ENCODE assay signal across 11 mouse cellular contexts in the genomic region with DNA sequence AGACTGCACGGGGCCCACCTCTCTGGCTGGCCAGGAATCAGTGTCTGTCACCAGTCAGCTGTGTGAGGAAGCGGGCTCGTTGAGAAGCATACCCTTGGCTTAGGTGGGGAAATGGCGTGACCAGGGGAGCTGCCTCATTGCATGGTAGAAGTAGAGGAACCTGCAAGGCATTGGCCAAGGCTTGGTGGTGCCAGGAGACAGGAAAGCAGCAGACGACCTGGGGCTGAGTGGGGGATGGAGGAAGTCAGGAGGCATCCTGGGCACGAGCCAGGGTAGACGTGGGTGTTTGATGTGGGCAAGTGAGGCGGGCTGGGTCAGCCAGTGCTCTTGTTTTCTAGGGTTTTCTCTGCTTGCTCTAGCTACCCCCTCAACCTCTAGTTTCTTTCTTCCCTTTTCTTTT. TPM values are rescaled to one million over a fixed set of nuclear protein-coding genes. Genes with fewer than 3 reads are reported as not detected.
DNase-seq lines count a peak whose midpoint lies in the region; ATAC-seq and TF ChIP-seq lines count a peak whose summit lies in the region.
"Had no signal": no experiment of that assay in that cellular context is flagged by ENCODE, and none has a peak within 500 bp of the region (broad histone marks: within the 10 kb centered on the region; RNA-seq: fewer than 3 reads in every experiment).

No protein-coding gene starts in this region.

- peak overlapping the region; percentile 30 for H3K27ac ChIP-seq in heart, embryonic 13.5 days (replicated peaks)
- H3K27ac ChIP-seq in heart, embryonic 11.5 days (ENCODE audit: low read depth, low read length): no peak overlapping the region
- peak overlapping the region; percentile 48 for H3K27ac ChIP-seq in limb, embryonic 13.5 days
- no peak overlapping the region for H3K27ac ChIP-seq in intestine, postnatal 0 days (ENCODE audit: low read depth, low read length)
- H3K27ac ChIP-seq: macrophage had no signal

- TF ChIP-seq CTCF in intestine, postnatal 0 days (IDR thresholded peaks at IDR 0.05; ENCODE audit: low read depth): no peak

- no peak for ATAC-seq in heart, embryonic 13.5 days (ENCODE audit: extremely low read depth, insufficient number of reproducible peaks, low FRiP score, low TSS enrichment)
- ATAC-seq in heart, embryonic 11.5 days (replicated peaks; ENCODE audit: insufficient number of reproducible peaks, low FRiP score, low TSS enrichment): no peak
- ATAC-seq in limb, embryonic 13.5 days (ENCODE audit: low FRiP score, low read depth): no peak
- ATAC-seq in intestine, postnatal 0 days: no peak
- no peak for ATAC-seq in erythroid progenitor cell, adult 5-6 weeks (replicated peaks; ENCODE audit: low FRiP score, poor library complexity, severe bottlenecking)

- H3K4me3 ChIP-seq in heart, embryonic 13.5 days: no peak overlapping the region
- H3K4me3 ChIP-seq in heart, embryonic 11.5 days (ENCODE audit: low read depth, low read length): no peak overlapping the region
- H3K4me3 ChIP-seq in limb, embryonic 13.5 days: no peak overlapping the region
- H3K4me3 ChIP-seq in intestine, postnatal 0 days (ENCODE audit: low read depth, low read length): no peak overlapping the region
- H3K4me3 ChIP-seq: neural tube, embryonic 13.5 days had no signal

- no peak overlapping the region for H3K4me2 ChIP-seq in heart, embryonic 13.5 days
- H3K4me2 ChIP-seq in heart, embryonic 11.5 days: no peak overlapping the region
- no peak overlapping the region for H3K4me2 ChIP-seq in limb, embryonic 13.5 days (replicated peaks)
- no peak overlapping the region for H3K4me2 ChIP-seq in intestine, postnatal 0 days (replicated peaks; ENCODE audit: low read depth)
- H3K4me2 ChIP-seq: neural tube, embryonic 13.5 days had no signal

- 44% methylated on average over 8 of the region's 8 CpGs for WGBS in heart, embryonic 13.5 days
- WGBS in heart, embryonic 11.5 days (ENCODE audit: insufficient replicate concordance): 61% methylated on average over 8 of the region's 8 CpGs
- 63% methylated on average over 8 of the region's 8 CpGs for WGBS in limb, embryonic 13.5 days
- whole genome bisulfite sequencing in intestine, postnatal 0 days: 80% methylated on average over 8 of the region's 8 CpGs

- H3K4me1 ChIP-seq in heart, embryonic 13.5 days: peaks cover 99% of the 10 kb centered on the region
- H3K4me1 ChIP-seq in heart, embryonic 11.5 days (ENCODE audit: control insufficient read depth, insufficient read depth, low read length): peaks cover 92% of the 10 kb centered on the region
- peaks cover 96% of the 10 kb centered on the region for H3K4me1 ChIP-seq in limb, embryonic 13.5 days
- 0 out of 2 replicates have a peak, but pooled peaks cover 4% of the 10 kb centered on the region for H3K4me1 ChIP-seq in intestine, postnatal 0 days (replicated peaks; ENCODE audit: control insufficient read depth, insufficient read depth, low read length)

- peak; percentile 9 to 14 for DNase-seq in spleen, adult 18-20 months
- DNase-seq in spleen, postnatal 14 days (ENCODE audit: low spot score in 2 of 2): no peak
- no peak for DNase-seq in frontal cortex, postnatal 36 days (ENCODE audit: low spot score in 2 of 2)
- DNase-seq: embryo, embryonic 11 days had no signal

- no peaks in the 10 kb centered on the region for H3K27me3 ChIP-seq in heart, embryonic 13.5 days (replicated peaks)
- no peaks in the 10 kb centered on the region for H3K27me3 ChIP-seq in heart, embryonic 11.5 days (ENCODE audit: control insufficient read depth, insufficient read depth, low read length)
- no peaks in the 10 kb centered on the region for H3K27me3 ChIP-seq in limb, embryonic 13.5 days
- no peaks in the 10 kb centered on the region for H3K27me3 ChIP-seq in intestine, postnatal 0 days (replicated peaks; ENCODE audit: control insufficient read depth, insufficient read depth, low read length)
- H3K27me3 ChIP-seq: neural tube, embryonic 13.5 days had no signal

- no peaks in the 10 kb centered on the region for H3K9me3 ChIP-seq in heart, embryonic 13.5 days
- H3K9me3 ChIP-seq in heart, embryonic 11.5 days (replicated peaks; ENCODE audit: control insufficient read depth, low read length): no peaks in the 10 kb centered on the region
- H3K9me3 ChIP-seq in limb, embryonic 13.5 days: no peaks in the 10 kb centered on the region
- no peaks in the 10 kb centered on the region for H3K9me3 ChIP-seq in intestine, postnatal 0 days (ENCODE audit: control insufficient read depth)
- H3K9me3 ChIP-seq: neural tube, embryonic 13.5 days had no signal

- no peak overlapping the region for H3K9ac ChIP-seq in heart, embryonic 13.5 days
- H3K9ac ChIP-seq in heart, embryonic 11.5 days (ENCODE audit: low read depth, low read length): no peak overlapping the region
- H3K9ac ChIP-seq in limb, embryonic 13.5 days: no peak overlapping the region
- no peak overlapping the region for H3K9ac ChIP-seq in intestine, postnatal 0 days (ENCODE audit: low read depth, low read length)
- H3K9ac ChIP-seq: neural tube, embryonic 13.5 days had no signal

- H3K36me3 ChIP-seq in heart, embryonic 13.5 days: no peaks in the 10 kb centered on the region
- H3K36me3 ChIP-seq in heart, embryonic 11.5 days (ENCODE audit: control insufficient read depth, insufficient read depth, low read length): peaks cover 2% of the 10 kb centered on the region; the same call in 1 of the 2 replicates
- H3K36me3 ChIP-seq in limb, embryonic 13.5 days: peaks cover 4% of the 10 kb centered on the region; the same call in 1 of the 2 replicates
- H3K36me3 ChIP-seq in intestine, postnatal 0 days (ENCODE audit: control insufficient read depth, insufficient read depth): no peaks in the 10 kb centered on the region
- H3K36me3 ChIP-seq: neural tube, embryonic 13.5 days had no signal

RNA-seq across cellular contexts. Expression of gene Igsf3, which starts 30.7 kb away (rescaled TPM):
- 40.1 and 41.9 TPM in 2 replicates for polyA plus RNA-seq in heart, embryonic 13.5 days (2015; fragmentation: Nextera tagmentation; extraction: Ambion mirVana)
- polyA plus RNA-seq in heart, embryonic 11.5 days (2014; fragmentation: Nextera tagmentation; extraction: Ambion mirVana): 28.1 and 31.3 TPM in 2 replicates
- polyA plus RNA-seq in limb, embryonic 13.5 days (2015; fragmentation: Nextera tagmentation; extraction: Ambion mirVana): 93.6 and 96.5 TPM in 2 replicates
- 13.0 and 14.2 TPM in 2 replicates for polyA plus RNA-seq in intestine, postnatal 0 days (2015; fragmentation: Nextera tagmentation; extraction: Ambion mirVana)
- total RNA-seq in erythroid progenitor cell, adult 5-6 weeks (2015; ENCODE audit: low replicate concordance): 4.3 and 6.7 TPM in 2 replicates
- 2.6 and 7.1 TPM in 2 replicates for total RNA-seq in erythroid progenitor cell, adult 5-6 weeks (2017; ENCODE audit: low replicate concordance)

Comparison
In these comparisons a context has a peak if more than half of its experiments do, and no peak if none do; other contexts are left out.
1. H3K27ac ChIP-seq: peak in heart, embryonic 13.5 days (single experiment) and limb, embryonic 13.5 days (single experiment); none in heart, embryonic 11.5 days (single experiment) and intestine, postnatal 0 days (single experiment).
2. DNase-seq: peak in spleen, adult 18-20 months (2 of 2); none in spleen, postnatal 14 days (0 of 2) and frontal cortex, postnatal 36 days (0 of 2).